Mouse (Mus musculus) spleen, adult 2 months (tissue): ENCODE results near the gene Adcy10. TPM values are rescaled to one million over a fixed set of nuclear protein-coding genes. Genes with fewer than 3 reads are reported as not detected.

Source experiments
- DNase-seq, 2 experiments: peaks; one replicate each; pipeline versions ENCODE4 v3.0.0 to v3.0.0-alpha.2; 2012 to 2021; ENCODE audit warnings: low spot score in 2 of 2, low read depth in 1 of 2
- H3K27ac ChIP-seq: fragments of 200-500 bp; 2 replicates; pipeline ENCODE4 v1.5.1; 2012; ENCODE audit warnings: low read length, inconsistent platforms; ENCODE audit not compliant: insufficient read depth
- H3K27me3 ChIP-seq: fragments of 200-500 bp; 2 replicates; pipeline ENCODE4 v1.6.1; 2012; ENCODE audit warnings: mild to moderate bottlenecking, moderate library complexity, low read length, inconsistent platforms; ENCODE audit not compliant: control insufficient read depth, insufficient read depth
- H3K36me3 ChIP-seq: fragments of 200-500 bp; 2 replicates; pipeline ENCODE4 v1.6.1; 2012; ENCODE audit warnings: mild to moderate bottlenecking, low read length, inconsistent platforms; ENCODE audit not compliant: control insufficient read depth, insufficient read depth
- H3K4me1 ChIP-seq: fragments of 200-500 bp; 2 replicates; pipeline ENCODE4 v1.6.1; 2011; ENCODE audit warnings: inconsistent platforms; ENCODE audit not compliant: control insufficient read depth, insufficient read depth, insufficient read length
- H3K4me3 ChIP-seq: fragments of 200-500 bp; 2 replicates; pipeline ENCODE4 v1.5.1; 2011; ENCODE audit warnings: mild to moderate bottlenecking, inconsistent platforms; ENCODE audit not compliant: insufficient read depth, insufficient read length; ENCODE audit errors: extremely low read depth
- CTCF ChIP-seq: fragments of 200-500 bp; IDR thresholded peaks from 2 replicates; pipeline ENCODE4 v1.5.1; 2011; ENCODE audit warnings: mild to moderate bottlenecking, inconsistent platforms; ENCODE audit not compliant: insufficient read depth, insufficient read length, insufficient replicate concordance; ENCODE audit errors: extremely low read depth
- POLR2A ChIP-seq: fragments of 200-500 bp; IDR thresholded peaks from 2 replicates; pipeline ENCODE4 v1.6.1; 2011; ENCODE audit warnings: low read depth, low read length, inconsistent platforms
- WGBS: fragments of 180-500 bp; shearing (Covaris S2); methylation state at CpG from one replicate; pipeline ENCODE4 v1.1.7; 2018; 5-methylcytosine and 5-hydroxymethylcytosine counted together
- polyA plus RNA-seq: library from polyadenylated mRNA; depleted of rRNA; stranded (reverse); fragments of >200 nt; gene quantifications from 2 replicates; pipeline ENCODE4 v1.2.3, GENCODE M21; 2012

Adcy10 gene
- polyA plus RNA-seq, 1 experiment: 0.06 TPM

GRCm38 (mm10) chr1:165601775-165602280, 116.8 kb downstream of the Adcy10 start:
- WGBS: 84% methylated on average over 10 of the region's 10 CpGs
- no peak for DNase-seq
- Histone ChIP-seq H3K27ac (no peak overlapping the region), H3K4me3 (no peak overlapping the region), H3K27me3 (no peaks in the 10 kb centered on the region), H3K4me1 (no peaks in the 10 kb centered on the region), H3K36me3 (no peaks in the 10 kb centered on the region)
- TF ChIP-seq POLR2A: no peak
- TF ChIP-seq CTCF: no peak

- WGBS: 86% methylated on average over 14 of the region's 14 CpGs
Measured at GRCm38 (mm10) chr1:165603218-165603617, 118.2 kb downstream of the Adcy10 start.

GRCm38 (mm10) chr1:165604203-165604602, 119.2 kb downstream of the Adcy10 start:
- Histone ChIP-seq H3K27me3 (no peaks in the 10 kb centered on the region), H3K36me3 (no peaks in the 10 kb centered on the region), H3K4me1 (no peaks in the 10 kb centered on the region), H3K27ac (no peak overlapping the region), H3K4me3 (no peak overlapping the region)
- no peak for DNase-seq
- no peak for TF ChIP-seq CTCF
- TF ChIP-seq POLR2A: no peak
- WGBS: 41% methylated on average over 8 of the region's 8 CpGs

More at GRCm38 (mm10) chr1:165603218-165603617, 118.2 kb downstream of the Adcy10 start:
- H3K36me3 ChIP-seq: no peaks in the 10 kb centered on the region
- H3K27ac ChIP-seq: no peak overlapping the region
- TF ChIP-seq POLR2A (no peak), CTCF (no peak)
- DNase-seq: no peak
- H3K4me3 ChIP-seq: no peak overlapping the region
- H3K4me1 ChIP-seq: no peaks in the 10 kb centered on the region
- H3K27me3 ChIP-seq: no peaks in the 10 kb centered on the region

GRCm38 (mm10) chr1:165605108-165605507, 120.1 kb downstream of the Adcy10 start:
- Histone ChIP-seq H3K36me3 (no peaks in the 10 kb centered on the region), H3K27me3 (no peaks in the 10 kb centered on the region), H3K27ac (no peak overlapping the region), H3K4me1 (no peaks in the 10 kb centered on the region), H3K4me3 (no peak overlapping the region)
- WGBS: 93% methylated on average over 3 of the region's 3 CpGs
- no peak for DNase-seq
- TF ChIP-seq CTCF (no peak), POLR2A (no peak)

GRCm38 (mm10) chr1:165605774-165606173, 120.8 kb downstream of the Adcy10 start:
- Histone ChIP-seq H3K4me1 (no peaks in the 10 kb centered on the region), H3K27me3 (no peaks in the 10 kb centered on the region), H3K36me3 (no peaks in the 10 kb centered on the region), H3K27ac (no peak overlapping the region), H3K4me3 (no peak overlapping the region)
- TF ChIP-seq CTCF: no peak
- TF ChIP-seq POLR2A: no peak
- no peak for DNase-seq
- 76% methylated on average over 6 of the region's 6 CpGs for WGBS

GRCm38 (mm10) chr1:165608904-165609303, 123.9 kb downstream of the Adcy10 start:
- H3K4me3 ChIP-seq: no peak overlapping the region
- no peaks in the 10 kb centered on the region for H3K27me3 ChIP-seq
- H3K4me1 ChIP-seq: no peaks in the 10 kb centered on the region
- no peak for DNase-seq
- no peak for TF ChIP-seq POLR2A
- TF ChIP-seq CTCF: no peak
- 91% methylated on average over 4 of the region's 4 CpGs for WGBS
- no peak overlapping the region for H3K27ac ChIP-seq
- H3K36me3 ChIP-seq: no peaks in the 10 kb centered on the region

- no peak for TF ChIP-seq CTCF
- TF ChIP-seq POLR2A: no peak
- no peaks in the 10 kb centered on the region for H3K27me3 ChIP-seq
- no peaks in the 10 kb centered on the region for H3K4me1 ChIP-seq
- no peak for DNase-seq
- H3K36me3 ChIP-seq: no peaks in the 10 kb centered on the region
- no peak overlapping the region for H3K27ac ChIP-seq
- H3K4me3 ChIP-seq: no peak overlapping the region
- 71% methylated on average over 7 of the region's 7 CpGs for WGBS
Measured at GRCm38 (mm10) chr1:165609495-165610320, 124.7 kb downstream of the Adcy10 start.
